Mouse (Mus musculus) heart, postnatal 0 days (tissue): ENCODE data around the gene Foxn3.

Experiments used
- CTCF ChIP-seq: IDR thresholded peaks from 2 replicates; pipeline ENCODE4 v1.5.1; 2016; ENCODE audit warnings: antibody characterized with exemption, control low read depth, low read depth
- EP300 ChIP-seq: IDR thresholded peaks from 2 replicates; pipeline ENCODE4 v1.6.1; 2016; ENCODE audit warnings: antibody characterized with exemption, low read depth

GRCm38 (mm10) chr12:99389244-99389643 is 174.1 kb downstream of the Foxn3 start:
- TF ChIP-seq CTCF (no peak), EP300 (no peak)
